Mouse (Mus musculus) adrenal gland, adult 18-20 months (tissue): ENCODE measurements around the gene Gas7. TPM values are rescaled to one million over a fixed set of nuclear protein-coding genes. Genes with fewer than 3 reads are reported as not detected.

Experiments
- DNase-seq, 2 experiments: peaks; one replicate each; pipeline ENCODE4 v3.0.0; 2021 to 2022; ENCODE audit warnings: low spot score in 2 of 2
- total RNA-seq, 2 experiments: library from RNA; stranded (reverse); gene quantifications; 1 replicate in 1 of 2; 2 replicates in 1 of 2; pipeline ENCODE4 v1.2.3; 2021

Gas7 gene
- total RNA-seq, 2 experiments from 2014 or later: 35.5 to 52.9 TPM

- no peak for DNase-seq
Observed at GRCm38 (mm10) chr11:67608114-67608683, 153.0 kb downstream of the Gas7 start.

DNA sequence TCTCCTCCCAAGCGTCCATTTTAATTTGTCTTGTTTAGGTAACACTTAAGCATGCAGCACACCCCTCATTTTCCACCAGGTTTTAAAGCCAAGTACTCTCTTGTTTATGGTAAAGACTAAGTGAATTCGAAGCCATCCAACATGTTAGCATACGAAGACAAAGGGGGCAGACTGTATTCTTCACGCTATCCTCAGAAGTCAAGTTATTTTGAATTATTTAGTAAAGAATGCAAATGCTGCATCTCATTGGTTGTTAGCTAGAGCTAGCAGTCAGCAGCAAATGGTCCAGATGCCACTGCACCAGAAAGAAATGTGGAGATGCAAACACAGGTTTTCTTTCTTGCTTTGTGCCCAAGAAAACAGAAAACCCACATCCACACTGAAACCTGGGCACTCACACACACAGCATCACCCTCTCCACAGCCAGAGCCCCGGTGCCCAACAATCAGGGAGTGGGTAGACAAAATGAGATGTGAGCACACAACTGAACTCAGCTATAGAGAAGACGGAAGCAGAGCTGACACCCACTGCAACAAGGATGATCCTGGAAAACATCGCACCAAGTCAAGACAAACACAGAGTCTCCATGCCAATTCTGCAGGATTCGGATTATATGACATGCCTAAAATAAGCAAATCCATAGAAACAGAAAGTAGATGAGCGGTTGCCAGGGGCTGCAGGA lies 157.1 kb downstream of the Gas7 start:
- no peak for DNase-seq

- DNase-seq: no peak
Observed at GRCm38 (mm10) chr11:67616557-67617239, 161.5 kb downstream of the Gas7 start.

DNA sequence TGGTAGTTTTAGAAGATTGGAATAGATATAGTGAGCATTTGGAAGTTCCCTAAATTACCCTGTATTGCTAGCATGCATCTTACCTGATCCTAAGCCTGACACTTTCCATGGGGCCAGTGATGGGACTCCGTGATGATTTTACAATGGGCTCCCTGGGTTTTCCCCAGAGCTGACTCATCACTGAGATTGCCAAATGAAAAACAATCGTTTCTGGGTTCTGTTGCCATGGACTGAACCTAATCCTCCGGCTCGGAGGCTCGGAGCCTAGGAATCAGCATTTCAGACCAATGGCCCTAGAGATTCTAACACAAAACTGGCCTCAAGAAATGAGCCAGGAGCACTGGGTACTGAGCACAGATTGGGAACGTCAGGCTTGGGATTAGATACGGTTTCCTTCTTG lies 167.1 kb downstream of the Gas7 start:
- no peak for DNase-seq

DNA sequence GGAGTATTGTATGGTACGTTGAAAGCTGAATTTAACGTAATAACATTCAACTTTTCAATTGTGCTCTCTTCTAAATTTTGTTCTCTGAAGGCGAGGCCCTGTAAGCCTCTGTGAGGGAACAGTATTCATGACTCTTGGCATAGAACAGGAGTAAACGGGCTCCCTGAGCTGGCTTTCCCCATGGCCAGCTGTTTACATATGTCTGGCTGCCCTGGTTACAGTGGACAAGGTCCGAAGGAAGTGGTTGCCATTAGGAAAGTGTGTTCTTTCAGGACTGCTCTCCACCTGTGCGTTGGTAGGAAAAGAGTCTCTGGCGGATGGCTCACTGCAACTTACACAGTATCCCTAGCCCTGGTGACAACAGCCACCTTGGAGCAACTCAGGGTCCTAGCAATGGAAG lies 171.9 kb downstream of the Gas7 start:
- no peak for DNase-seq

GRCm38 (mm10) chr11:67628522-67628921 lies 173.3 kb downstream of the Gas7 start:
- DNase-seq: no peak

- DNase-seq: no peak
Observed at GRCm38 (mm10) chr11:67632906-67633305, 177.7 kb downstream of the Gas7 start.

- no peak for DNase-seq
Observed at GRCm38 (mm10) chr11:67633620-67634229, 178.5 kb downstream of the Gas7 start.

DNA sequence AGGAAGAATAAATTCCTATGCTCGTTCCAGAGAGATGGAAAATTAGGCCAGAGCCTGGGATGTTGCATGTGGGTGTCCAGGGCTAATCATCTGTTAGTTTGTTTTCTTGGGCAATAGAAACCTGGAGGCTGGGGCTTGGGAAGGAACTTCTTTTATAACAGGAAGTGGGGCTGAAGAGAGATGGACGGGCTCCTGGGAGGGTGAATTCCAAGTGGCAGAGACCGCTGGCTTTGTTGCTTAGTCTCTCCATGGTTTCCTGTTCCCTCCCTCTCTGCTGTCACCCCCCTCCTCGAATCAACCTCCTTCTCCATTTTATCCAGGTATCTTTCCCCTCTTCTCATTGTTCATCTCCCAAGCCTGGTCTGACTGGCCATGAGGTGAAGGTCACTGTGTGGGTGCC lies 181.0 kb downstream of the Gas7 start:
- DNase-seq: no peak

- DNase-seq: no peak
Observed at GRCm38 (mm10) chr11:67636905-67637586, 181.8 kb downstream of the Gas7 start.

DNA sequence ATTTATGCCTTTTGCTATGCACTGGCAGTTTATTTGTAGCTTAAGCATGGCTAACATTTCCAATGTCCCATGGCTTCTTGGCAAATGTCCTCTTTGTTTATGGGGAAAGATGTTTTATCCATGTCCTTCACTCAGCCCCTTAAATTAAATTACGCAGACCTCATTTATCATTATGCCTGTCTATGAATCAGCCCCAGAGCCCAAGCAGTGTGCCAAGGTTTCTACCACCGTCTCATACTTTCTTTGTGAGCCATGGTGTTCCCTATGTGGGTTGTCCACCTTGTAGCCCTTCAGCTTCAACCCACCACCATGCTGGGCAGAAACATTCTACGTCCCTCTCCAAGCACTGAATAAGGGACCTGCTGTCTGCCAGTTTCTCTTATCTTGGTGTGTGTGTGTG lies 183.2 kb downstream of the Gas7 start:
- DNase-seq: no peak

GRCm38 (mm10) chr11:67640299-67640698 lies 185.1 kb downstream of the Gas7 start:
- DNase-seq: no peak

- DNase-seq: peak in 1 of 2 experiments; percentile 18
Observed at GRCm38 (mm10) chr11:67642421-67642820, 187.2 kb downstream of the Gas7 start.

DNA sequence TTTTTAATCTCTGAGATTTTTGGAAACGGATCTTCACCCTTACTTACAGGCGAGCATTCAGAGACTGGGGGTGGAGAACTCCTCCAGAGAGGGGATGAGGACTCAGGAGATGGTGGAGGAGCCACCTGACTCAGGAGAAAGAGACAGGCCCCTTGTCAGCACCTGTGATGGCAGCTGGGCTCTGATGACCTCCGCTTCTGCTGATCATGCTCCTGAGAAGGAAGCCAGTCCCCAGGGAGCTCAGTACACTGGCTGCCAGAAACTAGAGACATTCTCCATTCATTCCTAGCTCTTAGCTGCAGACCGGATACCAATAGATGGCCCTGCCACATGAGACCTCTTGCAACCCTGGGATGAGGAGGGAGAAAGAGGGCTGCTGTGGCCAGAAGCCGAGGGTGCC lies 187.6 kb downstream of the Gas7 start:
- no peak for DNase-seq

DNA sequence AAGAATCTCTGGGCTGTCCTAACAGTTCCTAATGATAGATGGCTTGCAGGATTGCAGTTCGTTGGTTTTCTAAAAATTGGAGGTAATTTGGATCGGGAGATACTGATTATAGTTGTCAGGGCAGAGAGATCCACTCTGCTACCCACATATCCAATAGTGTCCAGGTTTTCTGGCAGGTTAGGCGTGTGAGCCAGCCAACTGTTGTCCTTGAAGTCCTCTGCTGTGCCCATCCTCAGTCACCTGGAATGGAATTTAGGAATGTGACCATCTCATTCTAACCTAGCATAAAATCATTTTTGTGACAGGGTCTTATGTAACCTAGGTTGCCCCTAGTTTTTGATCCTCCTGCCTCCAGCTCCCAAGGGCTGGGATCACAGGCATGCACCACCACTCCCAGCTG lies 188.2 kb downstream of the Gas7 start:
- DNase-seq: no peak

GRCm38 (mm10) chr11:67644632-67645149 lies 189.5 kb downstream of the Gas7 start:
- no peak for DNase-seq

- DNase-seq: peak; percentile 77 to 85
Observed at GRCm38 (mm10) chr11:67647745-67648144, 192.5 kb downstream of the Gas7 start.

DNA sequence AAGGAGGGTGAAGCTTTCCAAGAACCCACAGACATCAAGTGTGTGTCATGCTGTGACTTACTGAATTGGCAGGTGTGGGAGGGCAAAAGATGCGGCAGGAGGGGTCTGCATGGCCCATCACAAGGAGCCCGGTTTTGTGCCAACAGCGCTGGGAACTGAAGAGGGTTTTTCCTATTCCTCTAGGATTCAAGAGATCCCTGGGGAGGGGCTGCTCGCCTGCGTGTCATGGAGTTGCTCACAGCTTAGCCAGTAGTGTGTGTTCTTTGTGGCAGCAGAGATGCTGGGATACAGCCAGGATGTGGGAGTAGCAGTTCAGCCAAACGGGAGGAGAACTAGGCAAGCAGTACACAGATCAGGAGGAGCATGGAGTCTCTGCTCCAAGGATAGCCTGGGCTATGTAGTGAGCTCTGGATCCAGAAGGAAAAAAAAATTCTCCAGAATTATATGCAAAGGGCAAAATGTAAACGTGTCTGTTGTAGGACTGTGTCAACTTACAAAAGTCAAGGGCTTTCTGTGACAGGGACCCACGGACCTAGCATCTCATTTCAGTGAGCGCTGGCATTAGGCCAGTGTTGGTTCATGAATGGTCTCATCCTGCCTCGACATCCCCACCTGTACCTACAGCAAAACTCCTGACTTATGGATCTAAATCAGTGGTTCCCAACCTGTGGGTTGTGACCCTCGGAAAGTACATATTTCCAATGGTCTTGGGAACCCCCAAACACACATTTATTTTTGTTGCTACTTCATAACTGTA lies 193.6 kb downstream of the Gas7 start:
- DNase-seq: no peak

DNA sequence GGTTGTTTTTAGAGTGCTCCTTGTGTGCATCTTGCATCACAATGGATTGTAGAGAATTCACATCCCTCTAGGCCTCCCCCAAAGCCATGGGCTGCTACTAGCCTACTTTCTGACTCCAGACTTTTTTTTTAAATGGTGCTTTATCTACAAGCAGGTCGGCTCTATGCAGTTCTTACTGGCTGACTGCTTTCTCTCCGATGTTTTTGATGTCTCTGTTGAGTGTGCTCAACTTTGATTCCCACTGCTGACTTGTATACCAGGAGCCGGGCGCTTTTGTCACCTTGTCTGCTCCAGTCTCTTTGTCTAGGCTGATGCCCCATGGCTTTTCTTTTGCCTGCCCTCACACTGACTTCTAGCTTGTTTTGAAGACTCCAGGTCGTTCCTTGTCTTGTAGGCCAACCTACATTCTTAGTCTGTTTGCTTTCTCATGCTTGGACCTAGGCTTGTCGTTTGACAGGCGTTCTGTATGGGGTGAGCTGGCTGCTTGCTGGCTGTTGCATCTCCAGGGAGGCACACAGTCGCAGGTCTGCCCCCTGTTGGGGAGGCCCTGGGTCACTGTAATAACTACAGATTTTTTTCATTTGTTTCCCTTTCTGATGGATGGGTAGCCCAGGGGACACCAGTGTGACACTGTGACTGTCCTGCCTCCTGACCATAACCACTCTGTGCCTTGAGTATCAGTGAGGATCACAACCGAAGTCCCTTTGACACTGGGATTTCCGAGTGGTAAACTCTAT lies 194.9 kb downstream of the Gas7 start:
- DNase-seq: no peak

GRCm38 (mm10) chr11:67651731-67652130 lies 196.5 kb downstream of the Gas7 start:
- DNase-seq: no peak
